Mouse (Mus musculus): Measurements from ENCODE around the gene Slit2. TPM values are rescaled to one million over a fixed set of nuclear protein-coding genes. Genes with fewer than 3 reads are reported as not detected.

Gene Slit2
- 0.20 and 0.32 TPM in 2 replicates for polyA plus RNA-seq (2012; rRNA removed)

- WGBS = under 1% methylated on average over 64 of the region's 66 CpGs
- DNase-seq (ENCODE audit: low read depth in 1 of 2, low spot score in 2 of 2) = peak in 1 of 2 experiments; percentile 5
- Histone ChIP-seq H3K4me3 (ENCODE audit: extremely low read depth, insufficient read depth, insufficient read length) (peak within 1 kb of the TSS; percentile 18), H3K4me1 (ENCODE audit: control insufficient read depth, insufficient read depth, insufficient read length) (peaks cover 3% of the 10 kb centered on the region; the same call in 1 of the 2 replicates), H3K27ac (ENCODE audit: insufficient read depth, low read length) (no peak within 1 kb of the TSS), H3K36me3 (ENCODE audit: control insufficient read depth, insufficient read depth, low read length) (no peaks in the 10 kb centered on the region), H3K27me3 (ENCODE audit: control insufficient read depth, insufficient read depth, low read length) (peaks cover 8% of the 10 kb centered on the region)
- no peak for TF ChIP-seq CTCF (IDR thresholded peaks at IDR 0.05; ENCODE audit: extremely low read depth, insufficient read depth, insufficient read length, insufficient replicate concordance)
- TF ChIP-seq POLR2A (IDR thresholded peaks at IDR 0.05; ENCODE audit: low read depth, low read length) = no peak
Measured at GRCm38 (mm10) chr5:47982941-47983701, at the start of gene Slit2. Slit2 (plus strand) TSS chr5:47983138.

- WGBS = 39% methylated on average over 5 of the region's 5 CpGs
- TF ChIP-seq POLR2A (IDR thresholded peaks at IDR 0.05; ENCODE audit: low read depth, low read length) (no peak), CTCF (IDR thresholded peaks at IDR 0.05; ENCODE audit: extremely low read depth, insufficient read depth, insufficient read length, insufficient replicate concordance) (no peak)
Measured at GRCm38 (mm10) chr5:47938586-47939372, 44.2 kb upstream of the Slit2 start.

GRCm38 (mm10) chr5:47956451-47956850, 26.5 kb upstream of the Slit2 start:
- no peak overlapping the region for H3K4me3 ChIP-seq (ENCODE audit: extremely low read depth, insufficient read depth, insufficient read length)
- H3K27ac ChIP-seq (ENCODE audit: insufficient read depth, low read length) = no peak overlapping the region
- no peaks in the 10 kb centered on the region for H3K27me3 ChIP-seq (ENCODE audit: control insufficient read depth, insufficient read depth, low read length)
- WGBS = 80% methylated on average over 1 of the region's 1 CpGs
- no peak for DNase-seq (ENCODE audit: low read depth in 1 of 2, low spot score in 2 of 2)
- no peaks in the 10 kb centered on the region for H3K4me1 ChIP-seq (ENCODE audit: control insufficient read depth, insufficient read depth, insufficient read length)
- TF ChIP-seq CTCF (IDR thresholded peaks at IDR 0.05; ENCODE audit: extremely low read depth, insufficient read depth, insufficient read length, insufficient replicate concordance) = no peak
- no peak for TF ChIP-seq POLR2A (IDR thresholded peaks at IDR 0.05; ENCODE audit: low read depth, low read length)
- H3K36me3 ChIP-seq (ENCODE audit: control insufficient read depth, insufficient read depth, low read length) = no peaks in the 10 kb centered on the region

More at GRCm38 (mm10) chr5:47938586-47939372, 44.2 kb upstream of the Slit2 start:
- DNase-seq (ENCODE audit: low read depth in 1 of 2, low spot score in 2 of 2) = no peak
- Histone ChIP-seq H3K4me3 (ENCODE audit: extremely low read depth, insufficient read depth, insufficient read length) (no peak overlapping the region), H3K4me1 (ENCODE audit: control insufficient read depth, insufficient read depth, insufficient read length) (no peaks in the 10 kb centered on the region), H3K27me3 (ENCODE audit: control insufficient read depth, insufficient read depth, low read length) (no peaks in the 10 kb centered on the region), H3K27ac (ENCODE audit: insufficient read depth, low read length) (no peak overlapping the region), H3K36me3 (ENCODE audit: control insufficient read depth, insufficient read depth, low read length) (no peaks in the 10 kb centered on the region)

GRCm38 (mm10) chr5:47975795-47976194, 7.1 kb upstream of the Slit2 start:
- H3K36me3 ChIP-seq (ENCODE audit: control insufficient read depth, insufficient read depth, low read length) = no peaks in the 10 kb centered on the region
- H3K27me3 ChIP-seq (ENCODE audit: control insufficient read depth, insufficient read depth, low read length) = no peaks in the 10 kb centered on the region
- H3K27ac ChIP-seq (ENCODE audit: insufficient read depth, low read length) = no peak overlapping the region
- DNase-seq (ENCODE audit: low read depth in 1 of 2, low spot score in 2 of 2) = no peak
- no peaks in the 10 kb centered on the region for H3K4me1 ChIP-seq (ENCODE audit: control insufficient read depth, insufficient read depth, insufficient read length)
- no peak overlapping the region for H3K4me3 ChIP-seq (ENCODE audit: extremely low read depth, insufficient read depth, insufficient read length)
- TF ChIP-seq POLR2A (IDR thresholded peaks at IDR 0.05; ENCODE audit: low read depth, low read length) (no peak), CTCF (IDR thresholded peaks at IDR 0.05; ENCODE audit: extremely low read depth, insufficient read depth, insufficient read length, insufficient replicate concordance) (no peak)
- 82% methylated on average over 2 of the region's 2 CpGs for WGBS

GRCm38 (mm10) chr5:47979371-47979770, 3.6 kb upstream of the Slit2 start:
- Histone ChIP-seq H3K27ac (ENCODE audit: insufficient read depth, low read length) (no peak overlapping the region), H3K27me3 (ENCODE audit: control insufficient read depth, insufficient read depth, low read length) (peaks cover 8% of the 10 kb centered on the region), H3K4me1 (ENCODE audit: control insufficient read depth, insufficient read depth, insufficient read length) (peaks cover 3% of the 10 kb centered on the region; the same call in 1 of the 2 replicates), H3K4me3 (ENCODE audit: extremely low read depth, insufficient read depth, insufficient read length) (no peak overlapping the region), H3K36me3 (ENCODE audit: control insufficient read depth, insufficient read depth, low read length) (no peaks in the 10 kb centered on the region)
- DNase-seq (ENCODE audit: low read depth in 1 of 2, low spot score in 2 of 2) = no peak
- TF ChIP-seq POLR2A (IDR thresholded peaks at IDR 0.05; ENCODE audit: low read depth, low read length) = no peak
- no peak for TF ChIP-seq CTCF (IDR thresholded peaks at IDR 0.05; ENCODE audit: extremely low read depth, insufficient read depth, insufficient read length, insufficient replicate concordance)
- WGBS = 7% methylated on average over 4 of the region's 4 CpGs

- peaks cover 8% of the 10 kb centered on the region for H3K27me3 ChIP-seq (ENCODE audit: control insufficient read depth, insufficient read depth, low read length)
- WGBS = 54% methylated on average over 5 of the region's 5 CpGs
- TF ChIP-seq CTCF (IDR thresholded peaks at IDR 0.05; ENCODE audit: extremely low read depth, insufficient read depth, insufficient read length, insufficient replicate concordance) (no peak), POLR2A (IDR thresholded peaks at IDR 0.05; ENCODE audit: low read depth, low read length) (no peak)
- peaks cover 3% of the 10 kb centered on the region; the same call in 1 of the 2 replicates for H3K4me1 ChIP-seq (ENCODE audit: control insufficient read depth, insufficient read depth, insufficient read length)
- no peak overlapping the region for H3K4me3 ChIP-seq (ENCODE audit: extremely low read depth, insufficient read depth, insufficient read length)
- no peak for DNase-seq (ENCODE audit: low read depth in 1 of 2, low spot score in 2 of 2)
- H3K27ac ChIP-seq (ENCODE audit: insufficient read depth, low read length) = no peak overlapping the region
- no peaks in the 10 kb centered on the region for H3K36me3 ChIP-seq (ENCODE audit: control insufficient read depth, insufficient read depth, low read length)
Measured at GRCm38 (mm10) chr5:47980459-47980858, 2.5 kb upstream of the Slit2 start.

All from spleen, adult 2 months (tissue).